21 mouse cellular contexts compared by ENCODE assay signal in genomic region chr7:129936731-129937130, GRCm38 (mm10).
"Had no signal": no experiment of that assay in that cellular context is flagged by ENCODE, and none has a peak within 500 bp of the region (broad histone marks: within the 10 kb centered on the region; RNA-seq: fewer than 3 reads in every experiment).

No protein-coding gene starts in this region.

- ATAC-seq: liver, postnatal 0 days; lung, postnatal 0 days had no signal

- H3K36me3 ChIP-seq: liver, embryonic 15.5 days; lung, embryonic 15.5 days; midbrain, embryonic 12.5 days; neural tube, embryonic 12.5 days; stomach, embryonic 15.5 days had no signal

- H3K27me3 ChIP-seq: liver, embryonic 15.5 days; lung, embryonic 15.5 days; megakaryocyte, embryonic 14.5 days; midbrain, embryonic 12.5 days; neural tube, embryonic 12.5 days; stomach, embryonic 15.5 days had no signal

- H3K27ac ChIP-seq: liver, embryonic 15.5 days; lung, embryonic 15.5 days; macrophage; midbrain, embryonic 12.5 days; neural tube, embryonic 12.5 days; stomach, embryonic 15.5 days; stomach, postnatal 0 days had no signal

- H3K9me3 ChIP-seq: liver, embryonic 15.5 days; lung, embryonic 15.5 days; midbrain, embryonic 12.5 days; neural tube, embryonic 12.5 days; stomach, embryonic 15.5 days had no signal

- H3K4me2 ChIP-seq: liver, embryonic 15.5 days; lung, embryonic 15.5 days; midbrain, embryonic 12.5 days; neural tube, embryonic 12.5 days; stomach, embryonic 15.5 days had no signal

- H3K4me1 ChIP-seq: liver, embryonic 15.5 days; lung, embryonic 15.5 days; megakaryocyte, embryonic 14.5 days; midbrain, embryonic 12.5 days; neural tube, embryonic 12.5 days; stomach, embryonic 15.5 days had no signal

- H3K4me3 ChIP-seq: liver, embryonic 15.5 days; lung, embryonic 15.5 days; megakaryocyte, embryonic 14.5 days; midbrain, embryonic 12.5 days; neural tube, embryonic 12.5 days; stomach, embryonic 15.5 days had no signal

- DNase-seq: liver, postnatal 0 days; lung, adult 2 months; lung, postnatal 14 days; lung, postnatal 36 days; midbrain, embryonic 14.5 days; retina, postnatal 1 day; right cerebral cortex, adult 18-20 months; right cerebral cortex, postnatal 25 days; right cerebral cortex, postnatal 4 days; thymus, adult 2 months; thymus, postnatal 25 days; thymus, postnatal 4 days had no signal

- H3K9ac ChIP-seq: liver, embryonic 15.5 days; liver, postnatal 0 days; lung, embryonic 15.5 days; midbrain, embryonic 12.5 days; neural tube, embryonic 12.5 days; stomach, embryonic 15.5 days had no signal
